Mouse (Mus musculus): ENCODE data around the gene Mcoln3.

- TF ChIP-seq POLR2A (IDR thresholded peaks at IDR 0.05; ENCODE audit: insufficient read length, low read depth) (no peak), REST (IDR thresholded peaks at IDR 0.05; ENCODE audit: insufficient read depth, insufficient read length) (no peak), MYOG (IDR thresholded peaks at IDR 0.05; ENCODE audit: control insufficient read depth in 1 of 3, insufficient read depth in 1 of 3, insufficient read length in 2 of 3, low read depth in 2 of 3) (no peak), CEBPB (IDR thresholded peaks at IDR 0.05; ENCODE audit: insufficient read depth, poor library complexity, severe bottlenecking) (no peak), USF1 (IDR thresholded peaks at IDR 0.05; ENCODE audit: low read depth) (no peak), POLR2AphosphoS2 (IDR thresholded peaks at IDR 0.05; ENCODE audit: insufficient read length, low read depth) (no peak)
Observed at GRCm38 (mm10) chr3:146184992-146185657, 67.9 kb downstream of the Mcoln3 start.
